Mouse (Mus musculus): ENCODE data around the gene Thap12.

The Thap12 gene

DNA sequence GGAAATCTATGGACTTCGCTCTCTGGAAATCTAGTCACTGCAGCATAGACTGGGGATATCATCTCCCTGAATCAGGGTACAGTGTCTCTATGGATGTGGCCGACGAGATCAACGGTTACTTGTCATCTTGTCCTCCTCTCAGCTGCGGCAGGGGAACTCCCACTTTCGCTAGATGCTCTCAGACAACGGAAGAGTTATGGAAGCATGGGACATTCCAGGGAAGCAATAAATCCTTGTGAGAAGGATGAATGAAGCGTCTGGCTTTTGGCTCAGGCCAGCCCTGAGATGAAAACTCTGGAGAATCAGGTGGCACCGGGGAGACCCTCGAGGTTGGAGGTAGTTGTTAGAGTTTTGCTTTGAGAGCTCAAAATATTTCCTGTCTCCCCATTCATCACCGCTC lies 53.1 kb downstream of the Thap12 start:
- DNase-seq (ENCODE audit: low read depth, low spot score): no peak

DNA sequence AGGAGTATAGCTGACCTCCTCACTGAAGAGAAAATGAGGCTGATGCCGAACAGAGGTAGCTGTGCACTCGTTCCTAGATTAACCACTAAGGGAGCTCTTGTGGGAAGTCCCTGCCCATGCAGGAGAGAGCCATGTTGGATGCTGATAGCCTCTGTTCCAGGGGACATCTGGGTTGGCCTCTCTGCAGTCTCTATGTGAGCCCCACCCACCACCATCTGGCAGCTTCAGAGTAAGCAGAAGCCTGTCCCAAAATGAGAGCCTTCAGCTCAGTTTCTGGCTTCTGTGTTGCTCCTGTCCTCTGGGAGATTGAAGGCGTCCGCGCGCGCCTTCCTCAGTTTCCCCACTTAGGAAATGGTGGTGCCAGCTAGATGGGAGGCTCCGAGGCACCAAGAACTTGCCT lies 53.7 kb downstream of the Thap12 start:
- no peak for DNase-seq (ENCODE audit: low read depth, low spot score)

DNA sequence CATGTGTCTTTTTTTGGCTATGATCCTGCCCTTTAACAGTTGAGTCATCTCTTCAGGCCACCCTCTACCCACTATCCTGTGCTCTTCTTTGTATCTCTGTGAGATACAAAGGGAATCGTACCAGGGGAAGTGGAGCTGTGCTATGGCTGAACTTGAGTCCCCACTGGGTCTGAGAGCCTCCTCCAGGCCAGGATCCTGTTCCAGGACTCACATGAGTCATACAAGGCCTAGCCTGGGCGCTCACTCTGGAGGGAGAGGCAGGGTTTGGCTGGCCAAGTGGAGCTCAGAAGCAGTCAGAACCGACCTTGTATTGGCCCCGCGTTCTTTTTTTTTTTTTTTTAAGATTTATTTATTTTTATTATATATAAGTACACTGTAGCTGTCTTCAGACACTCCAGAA lies 57.2 kb downstream of the Thap12 start:
- DNase-seq (ENCODE audit: low read depth, low spot score): no peak

DNA sequence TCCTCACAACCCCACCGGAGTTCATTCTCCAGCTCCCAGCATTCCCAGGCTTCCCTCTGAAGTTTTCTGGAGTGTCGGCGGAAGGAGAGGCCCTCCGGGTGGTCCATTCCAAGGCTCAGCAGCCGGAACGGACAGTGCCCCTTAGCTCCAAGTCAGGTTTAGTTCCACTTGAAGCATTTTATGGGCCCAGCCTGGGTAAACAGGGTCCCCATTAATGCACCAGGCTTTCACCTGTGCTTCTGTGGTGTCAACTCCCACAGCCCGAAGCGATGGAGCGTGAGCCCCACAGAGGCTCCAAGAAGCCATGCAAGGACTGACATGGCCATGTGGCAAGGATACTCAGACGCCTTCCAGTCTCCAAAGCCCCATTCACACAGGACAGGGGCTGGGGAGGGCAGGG lies 61.0 kb downstream of the Thap12 start:
- no peak for DNase-seq (ENCODE audit: low read depth, low spot score)

DNA sequence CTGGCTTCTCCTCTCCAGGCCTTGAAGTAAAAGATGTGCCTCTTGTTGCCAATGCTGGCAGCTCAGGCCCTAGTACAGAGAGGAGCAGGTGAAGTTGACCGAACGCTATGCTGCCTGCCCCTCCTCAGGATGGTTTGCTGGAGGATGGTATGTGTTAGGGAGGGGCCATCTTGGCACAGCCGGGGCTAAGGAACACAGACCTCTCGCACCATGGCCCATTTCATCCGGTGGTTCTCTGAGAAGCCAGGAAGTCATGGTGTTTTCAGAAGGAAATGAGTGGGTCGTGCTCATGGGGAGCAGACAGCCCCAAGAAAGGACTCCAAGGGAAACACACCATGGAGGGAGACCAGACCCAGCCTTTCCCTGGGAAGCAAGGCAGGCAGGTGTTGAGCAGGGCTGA lies 64.4 kb downstream of the Thap12 start:
- DNase-seq (ENCODE audit: low read depth, low spot score): no peak
